Mouse (Mus musculus) spleen, adult 2 months (tissue): Measurements from ENCODE around the gene Rfxap. TPM values are rescaled to one million over a fixed set of nuclear protein-coding genes. Genes with fewer than 3 reads are reported as not detected.

Experiments
- DNase-seq, 2 experiments: peaks; one replicate each; pipeline versions ENCODE4 v3.0.0 to v3.0.0-alpha.2; 2012 to 2021; ENCODE audit warnings: low spot score in 2 of 2, low read depth in 1 of 2
- H3K27ac ChIP-seq: fragments of 200-500 bp; 2 replicates; pipeline ENCODE4 v1.5.1; 2012; ENCODE audit warnings: low read length, inconsistent platforms; ENCODE audit not compliant: insufficient read depth
- H3K27me3 ChIP-seq: fragments of 200-500 bp; 2 replicates; pipeline ENCODE4 v1.6.1; 2012; ENCODE audit warnings: mild to moderate bottlenecking, moderate library complexity, low read length, inconsistent platforms; ENCODE audit not compliant: control insufficient read depth, insufficient read depth
- H3K36me3 ChIP-seq: fragments of 200-500 bp; 2 replicates; pipeline ENCODE4 v1.6.1; 2012; ENCODE audit warnings: mild to moderate bottlenecking, low read length, inconsistent platforms; ENCODE audit not compliant: control insufficient read depth, insufficient read depth
- H3K4me1 ChIP-seq: fragments of 200-500 bp; 2 replicates; pipeline ENCODE4 v1.6.1; 2011; ENCODE audit warnings: inconsistent platforms; ENCODE audit not compliant: control insufficient read depth, insufficient read depth, insufficient read length
- H3K4me3 ChIP-seq: fragments of 200-500 bp; 2 replicates; pipeline ENCODE4 v1.5.1; 2011; ENCODE audit warnings: mild to moderate bottlenecking, inconsistent platforms; ENCODE audit not compliant: insufficient read depth, insufficient read length; ENCODE audit errors: extremely low read depth
- CTCF ChIP-seq: fragments of 200-500 bp; IDR thresholded peaks from 2 replicates; pipeline ENCODE4 v1.5.1; 2011; ENCODE audit warnings: mild to moderate bottlenecking, inconsistent platforms; ENCODE audit not compliant: insufficient read depth, insufficient read length, insufficient replicate concordance; ENCODE audit errors: extremely low read depth
- POLR2A ChIP-seq: fragments of 200-500 bp; IDR thresholded peaks from 2 replicates; pipeline ENCODE4 v1.6.1; 2011; ENCODE audit warnings: low read depth, low read length, inconsistent platforms
- WGBS: fragments of 180-500 bp; shearing (Covaris S2); methylation state at CpG from one replicate; pipeline ENCODE4 v1.1.7; 2018; 5-methylcytosine and 5-hydroxymethylcytosine counted together
- polyA plus RNA-seq: library from polyadenylated mRNA; depleted of rRNA; stranded (reverse); fragments of >200 nt; gene quantifications from 2 replicates; pipeline ENCODE4 v1.2.3, GENCODE M21; 2012; rRNA removed

Gene Rfxap
- polyA plus RNA-seq, 1 experiment, result 18.4 TPM

DNA sequence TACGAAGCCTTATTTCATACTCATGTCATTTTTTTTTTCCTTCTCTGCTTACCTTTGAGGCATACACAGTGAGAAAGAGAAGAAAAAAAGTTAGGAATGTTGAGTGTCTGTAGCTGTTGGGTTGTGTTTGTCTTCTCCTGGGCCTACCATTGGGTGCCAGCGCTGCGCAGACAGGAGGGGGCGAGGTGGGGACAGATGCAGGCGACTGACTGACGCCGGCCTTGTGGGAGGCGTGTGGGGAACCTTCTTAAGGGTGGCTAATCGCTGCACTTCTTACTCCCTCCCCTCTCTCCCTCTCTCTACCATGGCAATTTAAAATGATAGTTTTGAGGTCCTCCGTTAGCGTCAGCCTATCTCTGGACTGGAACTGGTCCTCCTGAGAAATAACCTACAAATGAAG, 51.5 kb downstream of the Rfxap start:
- Histone ChIP-seq H3K27me3 (peaks cover 10% of the 10 kb centered on the region), H3K4me1 (no peaks in the 10 kb centered on the region; the same call in 1 of the 2 replicates), H3K27ac (no peak overlapping the region), H3K36me3 (no peaks in the 10 kb centered on the region), H3K4me3 (no peak overlapping the region)
- no peak for DNase-seq
- 4% methylated on average over 11 of the region's 11 CpGs for WGBS
- no peak for TF ChIP-seq POLR2A
- no peak for TF ChIP-seq CTCF

DNA sequence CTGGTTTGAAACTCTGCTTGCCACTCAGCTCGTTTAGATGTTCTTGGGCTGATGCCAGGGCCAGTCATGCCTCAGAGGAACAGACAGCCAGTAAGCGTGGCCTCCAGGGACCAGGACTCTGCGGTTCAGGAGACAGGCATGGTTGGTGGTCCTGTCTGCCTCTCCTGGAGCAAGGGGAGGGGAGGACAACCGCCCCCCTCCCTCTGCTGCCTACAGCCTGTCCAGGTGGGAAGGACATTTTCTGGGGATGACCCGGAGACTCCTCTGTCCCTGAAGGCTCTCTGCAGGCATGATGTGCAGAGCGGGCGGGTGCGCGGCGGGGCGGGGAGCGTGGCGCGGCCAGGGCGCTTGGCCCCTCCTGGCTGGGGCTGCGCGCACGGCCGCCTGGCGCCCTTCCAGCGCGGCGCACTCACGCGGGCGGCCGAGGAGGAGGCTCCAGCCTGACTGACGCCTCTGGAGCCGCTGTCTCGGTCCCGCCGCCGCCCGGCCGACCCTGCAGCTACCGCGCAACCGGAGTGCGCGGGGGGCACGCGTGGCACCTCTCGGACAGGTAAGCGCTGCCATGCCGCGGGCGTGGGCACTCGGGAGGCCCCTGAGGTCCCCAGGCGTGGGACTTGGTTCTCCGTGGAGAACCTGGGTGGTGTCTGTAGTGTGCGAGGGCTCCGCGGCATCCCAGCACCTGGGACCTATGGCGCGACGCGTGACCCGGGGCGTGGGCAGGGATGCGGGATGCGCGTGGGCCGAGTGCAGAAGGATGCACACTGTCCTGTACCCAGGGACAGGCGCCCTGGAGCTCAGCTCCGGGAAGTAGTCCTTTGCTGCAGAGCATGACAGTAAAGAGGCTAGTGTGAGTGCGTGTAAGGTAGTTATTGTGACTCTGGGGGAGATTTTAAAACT, 52.2 kb downstream of the Rfxap start, which contains the start of gene Smad9:
Smad9 (plus strand) TSS at position 438 of the 897 bp plus-strand sequence.
- 2% methylated on average over 66 of the region's 66 CpGs for WGBS
- no peaks in the 10 kb centered on the region; the same call in 1 of the 2 replicates for H3K4me1 ChIP-seq
- H3K27ac ChIP-seq, result no peak within 1 kb of the TSS
- no peak for TF ChIP-seq CTCF
- TF ChIP-seq POLR2A, result no peak
- peaks cover 10% of the 10 kb centered on the region for H3K27me3 ChIP-seq
- no peak for DNase-seq
- peak within 1 kb of the TSS; percentile 28; the same call in 1 of the 2 replicates for H3K4me3 ChIP-seq
- no peaks in the 10 kb centered on the region for H3K36me3 ChIP-seq

DNA sequence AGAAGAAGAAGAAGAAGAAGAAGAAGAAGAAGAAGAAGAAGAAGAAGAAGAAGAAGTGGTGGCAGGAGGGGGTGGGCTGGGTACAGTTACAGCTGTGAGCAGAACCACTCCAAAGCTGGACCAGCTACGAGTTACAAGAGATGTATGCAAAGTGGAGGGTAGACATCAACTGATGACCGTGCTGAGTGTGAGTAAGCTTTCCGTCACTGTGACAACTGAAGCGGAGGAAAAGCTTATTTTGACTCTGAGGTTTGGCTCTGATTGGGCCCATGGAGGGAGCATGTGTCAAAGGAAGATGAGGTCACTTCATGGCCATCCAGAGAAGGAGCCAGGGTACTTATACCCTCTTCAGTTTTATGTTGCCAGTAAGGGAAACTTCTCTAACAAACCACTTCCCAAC, 54.2 kb downstream of the Rfxap start:
- H3K36me3 ChIP-seq, result peaks cover 9% of the 10 kb centered on the region; the same call in 1 of the 2 replicates
- no peak overlapping the region for H3K27ac ChIP-seq
- no peaks in the 10 kb centered on the region; the same call in 1 of the 2 replicates for H3K4me1 ChIP-seq
- H3K4me3 ChIP-seq, result no peak overlapping the region
- TF ChIP-seq POLR2A (no peak), CTCF (no peak)
- peaks cover 10% of the 10 kb centered on the region for H3K27me3 ChIP-seq
- DNase-seq, result no peak
- 64% methylated on average over 4 of the region's 4 CpGs for WGBS

Other genes starting within 250 kb of the Rfxap start
- 51.3 and 55.7 TPM in 2 replicates for gene Supt20, start 115.0 kb downstream of the Rfxap start, polyA plus RNA-seq
- not detected in 2 replicates for gene Gm21958, start 93.4 kb downstream of the Rfxap start, polyA plus RNA-seq
- 24.3 and 25.5 TPM in 2 replicates for gene Exosc8, start 72.4 kb downstream of the Rfxap start, polyA plus RNA-seq
- 5.5 and 7.6 TPM in 2 replicates for gene Alg5, start 72.3 kb downstream of the Rfxap start, polyA plus RNA-seq
- gene Smad9, start 52.2 kb downstream of the Rfxap start, polyA plus RNA-seq, result 0.23 and 0.28 TPM in 2 replicates
- gene Sertm1, start 108.1 kb upstream of the Rfxap start, polyA plus RNA-seq, result not detected in 2 replicates
- gene Ccna1, start 247.7 kb upstream of the Rfxap start, polyA plus RNA-seq, result not detected in 2 replicates